Mouse (Mus musculus) splenic B cell, adult 2 months (primary cell): Measurements from ENCODE around the gene Mmd2.
A peak's percentile ranks its signal among the peaks of the same experiment; 100 is the strongest.

Experiments
- DNase-seq: peaks from one replicate; pipeline ENCODE4 v3.0.0-alpha.2; 2011; ENCODE audit warnings: low read depth, low spot score
- H3K27me3 ChIP-seq: 2 replicates; pipeline ENCODE4 v1.6.1; 2012; ENCODE audit warnings: mild to moderate bottlenecking, low read length, moderate library complexity, mixed read lengths; ENCODE audit not compliant: control insufficient read depth, poor library complexity, insufficient read depth, severe bottlenecking
- H3K36me3 ChIP-seq: 2 replicates; pipeline ENCODE4 v1.6.1; 2012; ENCODE audit warnings: mild to moderate bottlenecking, low read length, moderate library complexity, mixed read lengths; ENCODE audit not compliant: control insufficient read depth, poor library complexity, insufficient read depth, severe bottlenecking

Mmd2 gene

GRCm38 (mm10) chr5:142608259-142608988 is at the start of gene Mmd2:
Mmd2 (minus strand) TSS chr5:142608800.
- Histone ChIP-seq H3K36me3 (no peaks in the 10 kb centered on the region), H3K27me3 (no peaks in the 10 kb centered on the region)
- no peak for DNase-seq

- DNase-seq = no peak
- H3K36me3 ChIP-seq = peaks cover 2% of the 10 kb centered on the region; the same call in 1 of the 2 replicates
- no peaks in the 10 kb centered on the region for H3K27me3 ChIP-seq
Measured at GRCm38 (mm10) chr5:142652266-142652665, 43.7 kb upstream of the Mmd2 start.

- Histone ChIP-seq H3K27me3 (no peaks in the 10 kb centered on the region), H3K36me3 (peaks cover 2% of the 10 kb centered on the region; the same call in 1 of the 2 replicates)
- no peak for DNase-seq
Measured at GRCm38 (mm10) chr5:142650794-142651497, 42.3 kb upstream of the Mmd2 start.

- Histone ChIP-seq H3K27me3 (no peaks in the 10 kb centered on the region), H3K36me3 (no peaks in the 10 kb centered on the region; the same call in 1 of the 2 replicates)
- no peak for DNase-seq
Measured at GRCm38 (mm10) chr5:142650390-142650789, 41.8 kb upstream of the Mmd2 start.

- DNase-seq = no peak
- H3K27me3 ChIP-seq = no peaks in the 10 kb centered on the region
- no peaks in the 10 kb centered on the region; the same call in 1 of the 2 replicates for H3K36me3 ChIP-seq
Measured at GRCm38 (mm10) chr5:142649460-142650050, 41.0 kb upstream of the Mmd2 start.

GRCm38 (mm10) chr5:142648162-142648561 is 39.6 kb upstream of the Mmd2 start:
- Histone ChIP-seq H3K27me3 (no peaks in the 10 kb centered on the region), H3K36me3 (no peaks in the 10 kb centered on the region; the same call in 1 of the 2 replicates)
- DNase-seq = no peak

- peaks cover 2% of the 10 kb centered on the region for H3K36me3 ChIP-seq
- DNase-seq = peak; percentile 64
- H3K27me3 ChIP-seq = no peaks in the 10 kb centered on the region
Measured at GRCm38 (mm10) chr5:142641331-142642051, 32.9 kb upstream of the Mmd2 start.

GRCm38 (mm10) chr5:142640088-142640487 is 31.5 kb upstream of the Mmd2 start:
- no peak for DNase-seq
- Histone ChIP-seq H3K36me3 (peaks cover 4% of the 10 kb centered on the region), H3K27me3 (no peaks in the 10 kb centered on the region)

- no peaks in the 10 kb centered on the region for H3K27me3 ChIP-seq
- no peak for DNase-seq
- peaks cover 4% of the 10 kb centered on the region for H3K36me3 ChIP-seq
Measured at GRCm38 (mm10) chr5:142637823-142638222, 29.2 kb upstream of the Mmd2 start.

- Histone ChIP-seq H3K36me3 (no peaks in the 10 kb centered on the region), H3K27me3 (no peaks in the 10 kb centered on the region)
- peak; percentile 43 for DNase-seq
Measured at GRCm38 (mm10) chr5:142630224-142630623, 21.6 kb upstream of the Mmd2 start.

GRCm38 (mm10) chr5:142629663-142630025 is 21.0 kb upstream of the Mmd2 start:
- DNase-seq = no peak
- Histone ChIP-seq H3K27me3 (no peaks in the 10 kb centered on the region), H3K36me3 (no peaks in the 10 kb centered on the region)

- Histone ChIP-seq H3K27me3 (no peaks in the 10 kb centered on the region), H3K36me3 (no peaks in the 10 kb centered on the region)
- DNase-seq = peak; percentile 98
Measured at GRCm38 (mm10) chr5:142628726-142629662, 20.4 kb upstream of the Mmd2 start.

GRCm38 (mm10) chr5:142627398-142627797 is 18.8 kb upstream of the Mmd2 start, which contains the start of gene Wipi2:
Wipi2 (plus strand) TSS chr5:142627698.
- H3K36me3 ChIP-seq = no peaks in the 10 kb centered on the region
- no peaks in the 10 kb centered on the region for H3K27me3 ChIP-seq

GRCm38 (mm10) chr5:142623080-142623479 is 14.5 kb upstream of the Mmd2 start:
- no peaks in the 10 kb centered on the region for H3K27me3 ChIP-seq
- H3K36me3 ChIP-seq = no peaks in the 10 kb centered on the region
- DNase-seq = no peak

More at GRCm38 (mm10) chr5:142627398-142627797, 18.8 kb upstream of the Mmd2 start, which contains the start of gene Wipi2:
- no peak for DNase-seq
